Mouse (Mus musculus): ENCODE measurements around the gene Rmi2. TPM values are rescaled to one million over a fixed set of nuclear protein-coding genes. Genes with fewer than 3 reads are reported as not detected.

Rmi2 gene
- polyA plus RNA-seq, 1 experiment from 2014 or later = 1.0 TPM

DNA sequence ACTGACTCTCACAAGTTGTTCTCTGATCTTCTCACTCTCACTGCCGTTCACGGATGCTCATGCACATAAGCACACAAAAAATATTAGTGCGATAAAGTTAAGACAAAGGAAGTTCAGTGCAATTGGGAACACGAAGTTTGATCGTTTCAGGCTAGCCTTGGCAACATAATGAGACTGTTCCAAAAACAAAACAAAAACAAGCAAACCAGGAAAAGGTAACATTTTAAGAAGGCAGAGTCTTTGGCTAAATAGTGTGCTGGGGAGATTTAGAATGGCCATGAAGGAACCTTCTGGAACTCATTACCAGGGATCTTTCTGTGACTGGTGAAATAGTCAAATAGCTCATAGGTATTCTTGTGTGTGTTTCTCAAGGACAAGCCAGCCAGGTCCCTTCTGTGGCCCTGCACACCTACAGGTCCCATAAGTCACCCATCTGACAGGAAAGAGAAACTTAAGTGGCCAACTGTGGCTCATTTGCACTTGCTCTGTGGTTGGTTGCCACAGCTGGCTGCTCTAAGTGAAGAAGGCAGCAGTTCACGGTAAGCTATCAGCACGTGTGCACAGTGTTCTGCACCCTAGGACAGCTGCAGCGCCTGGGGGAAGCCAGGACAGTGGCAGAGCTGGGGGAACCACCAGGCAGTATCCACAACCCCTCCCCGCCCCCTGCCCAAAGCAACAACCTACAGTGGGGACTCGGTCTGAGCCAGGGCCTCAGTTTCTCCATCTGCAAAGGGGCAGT, 28.9 kb upstream of the Rmi2 start, which contains the start of gene Prm1:
TSS of gene Prm1 (minus strand) at position 51 of the 739 bp plus-strand sequence.
- H3K4me3 ChIP-seq (replicated peaks) = no peak within 1 kb of the TSS
- H3K27ac ChIP-seq = no peak within 1 kb of the TSS
- H3K4me2 ChIP-seq (replicated peaks) = no peak within 1 kb of the TSS
- H3K27me3 ChIP-seq = no peaks in the 10 kb centered on the region
- no peak for ATAC-seq
- H3K36me3 ChIP-seq = no peaks in the 10 kb centered on the region
- H3K4me1 ChIP-seq (replicated peaks) = no peaks in the 10 kb centered on the region
- no peaks in the 10 kb centered on the region for H3K9me3 ChIP-seq
- H3K9ac ChIP-seq (replicated peaks) = no peak within 1 kb of the TSS
- 85% methylated on average over 10 of the region's 10 CpGs for WGBS

DNA sequence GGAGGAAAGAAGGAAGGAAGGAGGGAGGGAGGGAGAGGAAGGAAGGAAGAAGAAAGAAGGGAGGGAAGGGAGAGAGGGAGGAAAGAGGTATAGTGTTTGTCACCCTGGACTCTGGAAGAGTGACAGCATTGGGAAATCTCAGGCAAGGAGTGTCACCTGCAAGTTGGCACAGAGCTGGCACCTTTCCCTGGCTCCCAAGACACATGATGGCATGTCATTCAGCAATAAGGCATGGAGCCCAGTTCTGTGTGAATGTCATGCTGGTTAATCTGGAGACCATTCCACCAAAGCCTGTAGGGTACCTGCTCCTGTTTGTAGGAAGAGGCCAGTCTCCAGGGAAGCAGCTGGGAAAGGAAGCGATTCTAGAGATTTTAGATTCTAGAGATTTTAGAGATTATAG, 24.5 kb upstream of the Rmi2 start:
- H3K4me3 ChIP-seq (replicated peaks) = no peak overlapping the region
- no peak for ATAC-seq

DNA sequence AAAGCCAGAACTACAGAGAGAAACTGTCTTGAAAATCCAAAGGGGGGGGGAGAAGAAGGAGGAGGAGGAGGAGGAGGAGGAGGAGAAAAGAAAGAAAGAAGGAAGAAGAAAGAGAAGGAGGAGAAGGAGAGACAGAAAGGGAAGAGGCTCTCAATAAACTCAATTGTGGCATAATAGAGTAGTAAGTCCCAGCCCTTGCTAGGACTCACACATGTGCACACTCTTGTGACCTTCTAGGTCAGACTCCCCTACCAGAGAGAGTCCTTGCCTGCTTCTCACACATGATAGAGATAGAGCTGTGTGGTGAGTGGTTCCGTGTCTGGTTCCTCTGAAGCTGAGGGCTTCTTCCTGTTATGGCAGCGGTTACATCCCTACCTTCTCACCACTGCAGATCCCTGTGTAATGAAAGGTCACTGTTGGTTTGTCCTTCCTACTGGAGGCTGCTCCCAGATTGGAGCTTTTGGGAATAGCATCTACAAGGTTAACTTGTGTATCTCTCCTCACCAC, 21.9 kb upstream of the Rmi2 start, which contains the start of gene Gm11172:
TSS of gene Gm11172 (plus strand) at position 51 of the 507 bp plus-strand sequence.
- Histone ChIP-seq H3K9ac (replicated peaks) (no peak within 1 kb of the TSS), H3K27me3 (no peaks in the 10 kb centered on the region), H3K4me3 (replicated peaks) (no peak within 1 kb of the TSS), H3K27ac (no peak within 1 kb of the TSS), H3K9me3 (no peaks in the 10 kb centered on the region), H3K36me3 (no peaks in the 10 kb centered on the region), H3K4me2 (replicated peaks) (no peak within 1 kb of the TSS), H3K4me1 (replicated peaks) (no peaks in the 10 kb centered on the region)
- 100% methylated on average over 2 of the region's 2 CpGs for WGBS
- ATAC-seq = no peak

More for the DNA sequence above, 24.5 kb upstream of the Rmi2 start:
- no peak overlapping the region for H3K27ac ChIP-seq
- H3K4me2 ChIP-seq (replicated peaks) = no peak overlapping the region
- H3K9ac ChIP-seq (replicated peaks) = no peak overlapping the region
- no peaks in the 10 kb centered on the region for H3K9me3 ChIP-seq
- no peaks in the 10 kb centered on the region for H3K27me3 ChIP-seq
- no peaks in the 10 kb centered on the region for H3K4me1 ChIP-seq (replicated peaks)
- 96% methylated on average over 1 of the region's 1 CpGs for WGBS
- H3K36me3 ChIP-seq = no peaks in the 10 kb centered on the region

DNA sequence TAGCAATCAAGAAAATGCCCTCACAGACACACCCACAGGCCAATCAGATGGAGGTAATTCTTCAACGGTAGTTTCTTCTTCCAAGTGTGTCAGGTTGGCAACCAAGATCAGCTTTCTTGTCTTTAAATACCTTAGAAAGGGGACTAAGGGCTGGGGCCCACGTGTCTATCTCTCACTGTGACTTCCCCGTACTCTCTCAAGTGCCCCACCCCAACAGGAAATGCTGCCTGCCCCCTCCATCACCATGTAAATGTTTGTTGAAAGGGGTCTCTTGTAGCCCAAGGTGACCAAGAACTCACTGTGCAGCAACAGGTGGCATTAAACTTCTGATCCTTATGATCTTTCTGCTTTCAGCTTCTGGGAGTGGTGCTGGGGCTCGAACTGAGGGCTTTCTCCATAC, 21.1 kb upstream of the Rmi2 start:
- H3K9ac ChIP-seq (replicated peaks) = no peak overlapping the region
- no peaks in the 10 kb centered on the region for H3K4me1 ChIP-seq (replicated peaks)
- no peak overlapping the region for H3K4me3 ChIP-seq (replicated peaks)
- H3K4me2 ChIP-seq (replicated peaks) = no peak overlapping the region
- H3K9me3 ChIP-seq = no peaks in the 10 kb centered on the region
- no peak overlapping the region for H3K27ac ChIP-seq
- no peak for ATAC-seq
- WGBS = 83% methylated on average over 4 of the region's 4 CpGs
- no peaks in the 10 kb centered on the region for H3K36me3 ChIP-seq
- H3K27me3 ChIP-seq = no peaks in the 10 kb centered on the region

DNA sequence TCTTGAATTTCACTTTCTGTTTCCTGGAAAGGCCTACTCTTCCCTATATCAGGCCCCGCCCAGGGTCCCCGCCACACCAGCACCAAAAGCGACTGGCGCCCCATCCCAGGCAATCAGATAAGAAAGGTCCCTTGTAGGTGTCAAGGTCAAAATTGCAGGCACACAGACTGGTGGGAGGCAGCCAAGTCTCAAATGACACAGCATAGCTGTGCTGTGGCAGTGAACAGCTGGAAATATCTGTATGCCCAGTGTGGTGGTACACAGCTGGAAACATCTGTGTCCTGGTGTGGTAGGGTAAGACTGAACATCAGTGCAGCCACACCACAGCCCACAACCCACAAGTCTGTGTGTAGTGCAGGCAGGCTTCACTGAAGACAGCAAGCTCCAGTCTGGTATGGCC, 20.0 kb upstream of the Rmi2 start:
- ATAC-seq = no peak
- 91% methylated on average over 4 of the region's 4 CpGs for WGBS
- H3K4me2 ChIP-seq (replicated peaks) = no peak overlapping the region

DNA sequence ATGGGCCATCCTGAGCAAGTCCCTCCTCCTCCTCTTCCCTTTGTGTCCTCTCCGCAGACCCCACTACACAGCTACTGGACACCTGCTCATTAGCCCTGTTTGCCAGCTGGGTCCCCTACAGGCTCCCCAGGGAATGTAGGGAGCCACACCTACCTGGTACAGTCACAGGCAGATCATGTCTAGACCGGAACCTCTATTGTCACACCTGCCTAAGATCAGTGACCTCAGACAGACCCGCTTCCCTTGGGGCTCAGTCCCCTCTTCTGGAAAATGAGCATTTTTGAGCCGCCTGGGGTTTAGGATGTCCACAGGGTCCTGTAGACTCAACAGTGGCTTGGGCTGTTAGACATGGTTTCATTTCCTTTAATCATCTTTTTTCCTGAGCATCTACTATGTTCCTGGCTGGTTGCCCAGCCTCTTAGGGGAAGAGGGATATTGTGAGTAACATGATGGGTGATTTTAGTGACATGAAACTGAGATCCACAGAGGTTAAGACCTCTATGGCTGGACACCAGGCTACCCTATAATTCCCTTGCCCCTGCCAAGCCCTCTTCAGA, 16.2 kb upstream of the Rmi2 start:
- Histone ChIP-seq H3K9me3 (no peaks in the 10 kb centered on the region), H3K4me2 (replicated peaks) (no peak overlapping the region), H3K4me1 (replicated peaks) (no peaks in the 10 kb centered on the region), H3K27ac (no peak overlapping the region), H3K27me3 (no peaks in the 10 kb centered on the region), H3K9ac (replicated peaks) (no peak overlapping the region), H3K36me3 (no peaks in the 10 kb centered on the region), H3K4me3 (replicated peaks) (no peak overlapping the region)
- WGBS = 88% methylated on average over 4 of the region's 4 CpGs
- ATAC-seq = no peak

More for the DNA sequence above, 20.0 kb upstream of the Rmi2 start:
- Histone ChIP-seq H3K27me3 (no peaks in the 10 kb centered on the region), H3K9ac (replicated peaks) (no peak overlapping the region), H3K36me3 (no peaks in the 10 kb centered on the region), H3K27ac (no peak overlapping the region), H3K4me3 (replicated peaks) (no peak overlapping the region), H3K4me1 (replicated peaks) (no peaks in the 10 kb centered on the region), H3K9me3 (no peaks in the 10 kb centered on the region)

DNA sequence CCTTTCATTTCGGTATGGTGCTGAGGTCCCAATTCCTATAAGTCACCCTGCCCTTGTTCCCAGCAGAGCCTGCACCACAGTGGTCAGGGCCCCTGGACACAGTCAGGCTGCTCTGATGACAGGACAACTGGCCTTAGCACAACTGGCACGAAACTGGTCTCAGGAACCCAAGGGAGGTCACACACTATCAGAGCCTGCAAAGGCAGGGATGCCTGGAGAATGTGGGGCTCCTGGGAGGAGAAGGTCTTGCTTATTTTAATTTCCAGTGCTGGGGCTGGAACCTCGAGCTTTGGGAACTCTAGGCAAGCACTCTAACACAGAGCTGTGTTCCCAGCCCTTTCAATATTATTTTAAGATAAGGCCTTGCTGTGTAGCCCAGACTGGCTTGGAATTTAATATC, 14.9 kb upstream of the Rmi2 start:
- no peak overlapping the region for H3K4me2 ChIP-seq (replicated peaks)
- 82% methylated on average over 3 of the region's 3 CpGs for WGBS
- H3K27ac ChIP-seq = no peak overlapping the region
- H3K27me3 ChIP-seq = no peaks in the 10 kb centered on the region
- ATAC-seq = no peak
- H3K4me1 ChIP-seq (replicated peaks) = no peaks in the 10 kb centered on the region
- H3K4me3 ChIP-seq (replicated peaks) = no peak overlapping the region
- no peaks in the 10 kb centered on the region for H3K9me3 ChIP-seq
- no peak overlapping the region for H3K9ac ChIP-seq (replicated peaks)
- no peaks in the 10 kb centered on the region for H3K36me3 ChIP-seq

DNA sequence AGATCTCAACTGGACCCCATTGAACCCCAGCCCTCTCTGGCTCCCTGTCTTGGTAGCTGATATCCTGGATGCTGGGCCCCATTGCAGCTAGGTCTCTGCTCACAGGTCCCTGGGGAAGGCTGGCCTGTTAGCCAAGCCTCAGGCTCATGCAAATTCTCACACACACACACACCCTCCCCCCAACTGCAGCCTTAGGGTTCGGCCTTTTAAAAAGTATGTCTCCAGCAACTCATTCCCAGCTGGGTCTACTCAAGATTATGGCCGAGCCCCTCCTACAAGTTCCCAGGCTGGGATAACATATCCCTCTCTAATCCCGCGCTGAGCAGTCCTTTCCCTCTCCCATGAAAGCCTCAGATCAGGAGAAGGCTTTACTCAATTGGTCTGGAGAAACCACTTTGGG, 13.5 kb upstream of the Rmi2 start:
- 66% methylated on average over 4 of the region's 4 CpGs for WGBS
- no peaks in the 10 kb centered on the region for H3K4me1 ChIP-seq (replicated peaks)
- H3K9ac ChIP-seq (replicated peaks) = no peak overlapping the region
- no peak overlapping the region for H3K4me3 ChIP-seq (replicated peaks)
- no peaks in the 10 kb centered on the region for H3K36me3 ChIP-seq
- ATAC-seq = no peak
- H3K4me2 ChIP-seq (replicated peaks) = no peak overlapping the region
- no peak overlapping the region for H3K27ac ChIP-seq
- no peaks in the 10 kb centered on the region for H3K9me3 ChIP-seq
- no peaks in the 10 kb centered on the region for H3K27me3 ChIP-seq

DNA sequence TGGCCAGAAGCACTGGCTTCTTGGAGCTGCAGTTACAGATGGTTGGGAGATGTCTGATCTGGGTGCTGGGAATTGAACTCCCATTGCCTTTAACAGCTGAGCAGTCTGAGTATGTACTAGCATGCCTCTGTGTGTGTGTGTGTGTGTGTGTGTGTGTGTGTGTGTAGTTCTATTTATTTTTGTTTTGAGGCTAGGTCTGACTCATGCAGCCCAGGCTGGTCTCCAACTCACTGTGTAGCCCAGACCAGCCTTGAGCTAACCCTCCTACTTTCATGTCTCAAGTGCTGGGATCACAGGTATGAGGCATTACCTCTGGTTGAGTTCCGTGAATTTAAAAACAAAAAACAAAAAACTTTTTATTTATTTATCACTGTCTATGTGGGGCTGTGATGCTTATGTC, 10.3 kb upstream of the Rmi2 start:
- no peaks in the 10 kb centered on the region for H3K36me3 ChIP-seq
- no peak overlapping the region for H3K9ac ChIP-seq (replicated peaks)
- 85% methylated on average over 1 of the region's 1 CpGs for WGBS
- H3K27me3 ChIP-seq = no peaks in the 10 kb centered on the region
- no peak overlapping the region for H3K27ac ChIP-seq
- H3K4me1 ChIP-seq (replicated peaks) = no peaks in the 10 kb centered on the region
- no peak overlapping the region for H3K4me2 ChIP-seq (replicated peaks)
- H3K4me3 ChIP-seq (replicated peaks) = no peak overlapping the region
- ATAC-seq = no peak
- H3K9me3 ChIP-seq = no peaks in the 10 kb centered on the region

DNA sequence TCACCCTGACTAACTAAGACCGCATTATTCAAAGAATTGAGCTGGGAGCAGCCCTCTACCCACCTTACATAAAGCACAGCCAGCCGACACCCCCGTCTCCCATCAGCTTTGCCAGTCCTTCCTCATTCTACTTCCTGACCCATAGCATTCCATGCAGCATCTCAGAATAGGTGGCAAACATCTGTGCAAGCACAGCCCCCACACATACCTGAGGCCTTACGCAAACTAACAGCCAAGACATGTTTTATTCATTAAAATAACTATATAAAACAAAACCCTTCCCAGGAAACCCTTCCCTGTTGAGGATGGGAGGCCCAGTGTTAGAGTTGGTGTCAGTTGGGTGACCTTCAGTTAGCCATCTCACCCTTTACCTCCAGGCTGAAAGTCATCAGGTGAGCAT, 9.0 kb upstream of the Rmi2 start:
- no peak for ATAC-seq
- H3K9me3 ChIP-seq = no peaks in the 10 kb centered on the region
- no peak overlapping the region for H3K4me2 ChIP-seq (replicated peaks)
- no peaks in the 10 kb centered on the region for H3K4me1 ChIP-seq (replicated peaks)
- no peak overlapping the region for H3K27ac ChIP-seq
- H3K4me3 ChIP-seq (replicated peaks) = no peak overlapping the region
- no peaks in the 10 kb centered on the region for H3K36me3 ChIP-seq
- 95% methylated on average over 4 of the region's 4 CpGs for WGBS
- no peak overlapping the region for H3K9ac ChIP-seq (replicated peaks)
- H3K27me3 ChIP-seq = no peaks in the 10 kb centered on the region

DNA sequence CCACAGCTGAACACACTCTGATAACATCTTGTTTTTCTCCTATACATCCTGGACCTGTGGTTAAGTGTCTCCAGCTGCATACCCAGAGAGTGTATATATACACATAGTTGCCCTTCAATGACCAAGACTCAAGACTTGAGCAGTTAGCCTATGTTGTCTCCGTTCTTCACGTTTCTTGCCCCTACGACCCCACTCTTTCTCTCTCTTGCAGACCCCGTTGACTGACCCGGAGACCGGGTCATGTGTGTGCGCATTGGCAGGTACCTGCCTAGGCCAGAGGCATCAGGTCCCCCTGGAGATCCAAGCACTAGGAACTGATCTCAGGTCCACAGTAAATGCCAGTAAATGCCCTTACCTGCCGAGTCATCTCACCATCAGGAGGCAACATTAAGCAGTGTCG, 7.6 kb upstream of the Rmi2 start:
- no peaks in the 10 kb centered on the region for H3K4me1 ChIP-seq (replicated peaks)
- H3K4me2 ChIP-seq (replicated peaks) = no peak overlapping the region
- H3K4me3 ChIP-seq (replicated peaks) = no peak overlapping the region
- H3K9me3 ChIP-seq = no peaks in the 10 kb centered on the region
- H3K9ac ChIP-seq (replicated peaks) = no peak overlapping the region
- WGBS = 90% methylated on average over 9 of the region's 9 CpGs
- ATAC-seq = no peak
- H3K27me3 ChIP-seq = no peaks in the 10 kb centered on the region
- no peak overlapping the region for H3K27ac ChIP-seq
- H3K36me3 ChIP-seq = no peaks in the 10 kb centered on the region

DNA sequence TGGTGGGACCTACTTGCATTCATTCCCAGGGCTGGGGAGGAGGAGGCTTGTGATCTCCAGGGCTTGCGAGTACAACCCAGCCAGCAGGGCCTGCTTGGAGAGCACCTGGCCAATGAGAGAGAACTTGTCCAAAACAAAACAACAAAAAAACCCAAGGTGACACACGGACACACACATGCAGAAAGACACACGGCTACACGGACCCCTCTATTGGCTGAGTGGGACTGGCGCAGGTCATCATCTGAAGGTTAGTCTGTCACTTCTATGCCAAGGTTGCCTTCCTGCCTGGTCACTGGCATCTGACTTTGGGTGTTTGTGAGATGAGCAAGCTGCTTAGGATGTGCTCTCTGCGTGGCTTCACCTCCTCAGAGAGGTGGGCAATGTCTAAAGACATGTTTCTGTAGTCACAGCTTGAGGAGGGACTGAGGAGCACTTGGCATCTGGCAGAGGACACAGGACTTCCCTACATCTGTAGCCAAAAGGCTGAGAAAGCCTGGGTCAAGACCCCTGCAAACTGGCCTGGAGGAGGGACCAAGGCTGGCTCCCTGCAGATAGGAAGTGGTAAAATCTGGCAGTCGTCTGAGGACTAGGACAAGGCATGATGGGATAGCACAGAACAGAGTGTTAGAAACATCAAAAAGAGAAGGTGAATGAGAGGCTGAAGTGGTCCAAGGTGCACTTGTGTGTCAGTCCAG, 6.9 kb upstream of the Rmi2 start:
- Histone ChIP-seq H3K4me2 (replicated peaks) (no peak overlapping the region), H3K9ac (replicated peaks) (no peak overlapping the region), H3K27me3 (no peaks in the 10 kb centered on the region), H3K36me3 (no peaks in the 10 kb centered on the region), H3K4me1 (replicated peaks) (no peaks in the 10 kb centered on the region), H3K4me3 (replicated peaks) (no peak overlapping the region), H3K27ac (no peak overlapping the region), H3K9me3 (no peaks in the 10 kb centered on the region)
- no peak for ATAC-seq
- WGBS = 89% methylated on average over 7 of the region's 7 CpGs
